Mouse (Mus musculus) brain, embryonic 14.5 days (tissue): Measurements from ENCODE around the gene Ms4a5.

Experiments used
- CTCF ChIP-seq: fragments of 200-500 bp; IDR thresholded peaks from 2 replicates; pipeline ENCODE4 v1.5.1; 2012; ENCODE audit warnings: inconsistent platforms, mild to moderate bottlenecking, moderate library complexity, borderline replicate concordance; ENCODE audit not compliant: insufficient read depth, insufficient read length; ENCODE audit errors: extremely low read depth
- POLR2A ChIP-seq: fragments of 200-500 bp; IDR thresholded peaks from 2 replicates; pipeline ENCODE4 v1.6.1; 2012; ENCODE audit warnings: mild to moderate bottlenecking, inconsistent platforms, borderline replicate concordance; ENCODE audit not compliant: poor library complexity, insufficient read depth, insufficient read length, severe bottlenecking; ENCODE audit errors: extremely low read depth

DNA sequence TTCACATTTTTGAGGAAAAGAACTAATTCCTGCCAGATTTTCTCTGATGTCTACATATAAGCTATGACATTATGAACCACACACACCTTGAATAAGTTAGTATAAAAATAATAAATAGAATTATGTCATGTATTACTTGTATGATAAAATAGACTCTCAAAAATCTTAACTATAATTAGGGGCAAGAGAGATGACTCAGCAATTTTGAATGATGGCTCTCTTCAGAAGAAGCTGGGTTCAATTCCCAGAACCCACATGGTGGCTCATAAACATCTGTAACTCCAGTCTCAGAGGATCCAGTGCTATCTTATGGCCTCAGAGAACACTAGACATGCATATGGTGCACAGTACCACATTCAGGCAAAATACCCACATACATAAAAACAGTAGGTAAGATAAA, 25.2 kb upstream of the Ms4a5 start:
- TF ChIP-seq CTCF (no peak), POLR2A (no peak)
